Mouse (Mus musculus) hindbrain, embryonic 15.5 days (tissue): Measurements from ENCODE around the gene Cer1. TPM values are rescaled to one million over a fixed set of nuclear protein-coding genes. Genes with fewer than 3 reads are reported as not detected.

Source experiments
- ATAC-seq: fragments of 200-750 bp; cut with Nextera tagmentation; 2 replicates; pipeline ENCODE4 v1.8.0; 2017; ENCODE audit warnings: low read depth, moderate number of reproducible peaks, moderate TSS enrichment; ENCODE audit not compliant: low FRiP score
- H3K27ac ChIP-seq: fragments of 300-500 bp; sonication (generic); replicated peaks from 2 replicates; pipeline ENCODE4 v1.5.1; 2015; ENCODE audit warnings: mild to moderate bottlenecking, inconsistent platforms
- H3K27me3 ChIP-seq: fragments of 300-500 bp; sonication (generic); 2 replicates; pipeline ENCODE4 v1.6.1; 2015; ENCODE audit warnings: control low read depth, inconsistent platforms
- H3K36me3 ChIP-seq: fragments of 300-500 bp; sonication (generic); 2 replicates; pipeline ENCODE4 v1.6.1; 2015; ENCODE audit warnings: control low read depth, inconsistent platforms
- H3K4me1 ChIP-seq: fragments of 300-500 bp; sonication (generic); replicated peaks from 2 replicates; pipeline ENCODE4 v1.6.1; 2015; ENCODE audit warnings: control low read depth, inconsistent platforms
- H3K4me2 ChIP-seq: fragments of 300-500 bp; sonication (generic); 2 replicates; pipeline ENCODE4 v1.6.1; 2015; ENCODE audit warnings: moderate library complexity, mild to moderate bottlenecking, inconsistent platforms
- H3K4me3 ChIP-seq: fragments of 300-500 bp; sonication (generic); 2 replicates; pipeline ENCODE4 v1.5.1; 2015; ENCODE audit warnings: mild to moderate bottlenecking, inconsistent platforms
- H3K9ac ChIP-seq: fragments of 300-500 bp; sonication (generic); 2 replicates; pipeline ENCODE4 v1.6.1; 2015; ENCODE audit warnings: inconsistent platforms
- H3K9me3 ChIP-seq: fragments of 300-500 bp; sonication (generic); 2 replicates; pipeline ENCODE4 v1.6.1; 2016; ENCODE audit warnings: control low read depth, inconsistent platforms
- WGBS: fragments of 180-500 bp; shearing (Covaris S2); methylation state at CpG from one replicate; pipeline ENCODE4 v1.1.7; 2015; 5-methylcytosine and 5-hydroxymethylcytosine counted together
- polyA plus RNA-seq: library from polyadenylated mRNA; unstranded; fragments of >200 nt; fragmentation: Nextera tagmentation; extraction: Ambion mirVana; gene quantifications from 2 replicates; pipeline ENCODE4 v1.2.1, GENCODE M21; 2015

Gene Cer1
- polyA plus RNA-seq, 1 experiment from 2014 or later: not detected

- no peak for ATAC-seq
- no peak overlapping the region for H3K27ac ChIP-seq
- 87% methylated on average over 3 of the region's 3 CpGs for WGBS
- H3K9me3 ChIP-seq: no peaks in the 10 kb centered on the region
- peaks cover 22% of the 10 kb centered on the region for H3K4me1 ChIP-seq
- no peaks in the 10 kb centered on the region for H3K36me3 ChIP-seq
- no peak overlapping the region for H3K4me3 ChIP-seq
- H3K9ac ChIP-seq: no peak overlapping the region
- H3K27me3 ChIP-seq: no peaks in the 10 kb centered on the region
- H3K4me2 ChIP-seq: 0 out of 2 replicates have a peak overlapping the region, but pooled peaks have one; percentile 4
These were observed 28.0 kb downstream of the Cer1 start for GRCm38 (mm10) chr4:82856986-82857385.

- ATAC-seq: no peak
- Histone ChIP-seq H3K27me3 (no peaks in the 10 kb centered on the region), H3K36me3 (no peaks in the 10 kb centered on the region)
These were observed 31.1 kb downstream of the Cer1 start for GRCm38 (mm10) chr4:82853809-82854208.

GRCm38 (mm10) chr4:82848552-82849234 lies 36.3 kb downstream of the Cer1 start:
- no peak overlapping the region for H3K4me2 ChIP-seq
- H3K4me3 ChIP-seq: no peak overlapping the region
- peaks cover 6% of the 10 kb centered on the region for H3K36me3 ChIP-seq
- H3K4me1 ChIP-seq: no peaks in the 10 kb centered on the region
- H3K27ac ChIP-seq: no peak overlapping the region
- H3K9ac ChIP-seq: no peak overlapping the region
- H3K9me3 ChIP-seq: no peaks in the 10 kb centered on the region
- H3K27me3 ChIP-seq: no peaks in the 10 kb centered on the region
- 65% methylated on average over 5 of the region's 5 CpGs for WGBS
- no peak for ATAC-seq

More at GRCm38 (mm10) chr4:82853809-82854208, 31.1 kb downstream of the Cer1 start:
- no peaks in the 10 kb centered on the region for H3K9me3 ChIP-seq
- WGBS: 89% methylated on average over 2 of the region's 2 CpGs
- no peak overlapping the region for H3K4me3 ChIP-seq
- H3K9ac ChIP-seq: no peak overlapping the region
- H3K4me1 ChIP-seq: peaks cover 14% of the 10 kb centered on the region
- H3K27ac ChIP-seq: no peak overlapping the region
- H3K4me2 ChIP-seq: no peak overlapping the region

- 71% methylated on average over 3 of the region's 3 CpGs for whole genome bisulfite sequencing
- no peak overlapping the region for H3K9ac ChIP-seq
- no peak for ATAC-seq
These were observed 47.3 kb downstream of the Cer1 start for GRCm38 (mm10) chr4:82837526-82838240.

More at GRCm38 (mm10) chr4:82837526-82838240, 47.3 kb downstream of the Cer1 start:
- H3K36me3 ChIP-seq: peaks cover 26% of the 10 kb centered on the region; the same call in 1 of the 2 replicates
- H3K27ac ChIP-seq: no peak overlapping the region
- H3K27me3 ChIP-seq: no peaks in the 10 kb centered on the region
- H3K4me1 ChIP-seq: no peaks in the 10 kb centered on the region
- no peak overlapping the region for H3K4me3 ChIP-seq
- no peaks in the 10 kb centered on the region for H3K9me3 ChIP-seq
- no peak overlapping the region for H3K4me2 ChIP-seq

Other genes starting within 250 kb of the Cer1 start
- gene Nfib, start 179.4 kb downstream of the Cer1 start, polyA plus RNA-seq: 70.0 and 72.5 TPM in 2 replicates
- gene Zdhhc21, start 25.2 kb downstream of the Cer1 start, polyA plus RNA-seq: 17.0 and 18.7 TPM in 2 replicates
- 1.8 and 2.9 TPM in 2 replicates for gene Frem1, start 167.2 kb upstream of the Cer1 start, polyA plus RNA-seq